Mouse (Mus musculus) erythroblast, embryonic 14.5 days (primary cell): ENCODE data around the gene Ypel2.

Source experiments
- GATA1 ChIP-seq: IDR thresholded peaks from 2 replicates; pipeline ENCODE4 v1.6.1; 2012; ENCODE audit warnings: low read length, inconsistent platforms, mixed read lengths
- TAL1 ChIP-seq: IDR thresholded peaks from 3 replicates; pipeline ENCODE4 v1.6.1; 2012; ENCODE audit warnings: low read length, inconsistent platforms, mixed read lengths

DNA sequence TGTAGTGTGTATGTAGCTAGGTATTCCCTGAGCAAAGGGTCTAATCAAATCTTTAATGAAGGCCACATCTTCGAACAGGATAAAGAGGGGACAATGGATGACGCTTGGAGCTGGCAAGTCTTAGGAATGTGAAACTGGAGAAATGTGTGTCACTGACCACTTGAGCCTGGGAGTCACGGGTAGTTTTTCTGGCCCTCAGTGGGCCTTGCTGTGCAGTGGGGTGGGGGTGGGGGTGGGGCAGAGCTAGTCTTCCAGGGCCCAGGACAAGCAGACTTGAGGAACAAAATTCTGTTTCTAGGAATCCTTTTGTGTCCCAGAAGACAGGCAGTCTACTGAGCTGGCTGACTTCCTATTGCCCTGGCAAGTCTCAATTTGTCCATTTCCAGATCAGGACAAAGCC lies 55.0 kb downstream of the Ypel2 start:
- TF ChIP-seq GATA1 (no peak), TAL1 (no peak)
